In genomic region chr19:12759656-12760055, GRCm38 (mm10) we compare ENCODE assay signal across 9 mouse cellular contexts. TPM values are rescaled to one million over a fixed set of nuclear protein-coding genes. Genes with fewer than 3 reads are reported as not detected.
DNase-seq lines count a peak whose midpoint lies in the region; ATAC-seq and TF ChIP-seq lines count a peak whose summit lies in the region.
"Had no signal": no experiment of that assay in that cellular context is flagged by ENCODE, and none has a peak within 500 bp of the region (broad histone marks: within the 10 kb centered on the region; RNA-seq: fewer than 3 reads in every experiment).

No protein-coding gene starts in this region.

- no peaks in the 10 kb centered on the region for H3K9me3 ChIP-seq in hindbrain, postnatal 0 days (ENCODE audit: low read length)
- no peaks in the 10 kb centered on the region for H3K9me3 ChIP-seq in hindbrain, embryonic 12.5 days (replicated peaks)
- H3K9me3 ChIP-seq: neural tube, embryonic 13.5 days had no signal

- no peaks in the 10 kb centered on the region for H3K27me3 ChIP-seq in hindbrain, postnatal 0 days (ENCODE audit: insufficient read depth, low read length)
- no peaks in the 10 kb centered on the region for H3K27me3 ChIP-seq in hindbrain, embryonic 12.5 days
- H3K27me3 ChIP-seq: neural tube, embryonic 13.5 days had no signal

- WGBS in hindbrain, postnatal 0 days: 32% methylated on average over 2 of the region's 2 CpGs
- WGBS in hindbrain, embryonic 12.5 days: 81% methylated on average over 2 of the region's 2 CpGs

- H3K4me3 ChIP-seq in hindbrain, postnatal 0 days (ENCODE audit: low read length): no peak overlapping the region
- H3K4me3 ChIP-seq in hindbrain, embryonic 12.5 days: no peak overlapping the region
- H3K4me3 ChIP-seq: neural tube, embryonic 13.5 days had no signal

- H3K36me3 ChIP-seq in hindbrain, postnatal 0 days (ENCODE audit: insufficient read depth, low read length): peaks cover 22% of the 10 kb centered on the region
- peaks cover 23% of the 10 kb centered on the region for H3K36me3 ChIP-seq in hindbrain, embryonic 12.5 days

- peak; percentile 70 for DNase-seq in hindbrain, postnatal 0 days (ENCODE audit: low spot score)
- DNase-seq in brain, embryonic 18.5 days (ENCODE audit: low read depth, low spot score): peak; percentile 8
- DNase-seq in gastrocnemius, postnatal 10 days: peak; percentile 55
- peak; percentile 72 to 78 for DNase-seq in layer of hippocampus, postnatal 10 days (ENCODE audit: low spot score in 2 of 2)
- peak; percentile 25 to 50 for DNase-seq in right cerebral cortex, adult 2 months (ENCODE audit: low spot score in 2 of 2)
- no peak for DNase-seq in T-cell, adult 2 months (ENCODE audit: low spot score)
- DNase-seq in thymus, postnatal 10 days (ENCODE audit: low spot score in 2 of 2): no peak

- no peaks in the 10 kb centered on the region for H3K4me1 ChIP-seq in hindbrain, postnatal 0 days (ENCODE audit: insufficient read depth, low read length)
- H3K4me1 ChIP-seq in hindbrain, embryonic 12.5 days: no peaks in the 10 kb centered on the region
- H3K4me1 ChIP-seq: neural tube, embryonic 13.5 days had no signal

- H3K9ac ChIP-seq in hindbrain, postnatal 0 days (replicated peaks; ENCODE audit: low read length): no peak overlapping the region
- no peak overlapping the region for H3K9ac ChIP-seq in hindbrain, embryonic 12.5 days
- H3K9ac ChIP-seq: neural tube, embryonic 13.5 days had no signal

- H3K4me2 ChIP-seq in hindbrain, postnatal 0 days (ENCODE audit: low read depth, low read length): no peak overlapping the region
- no peak overlapping the region for H3K4me2 ChIP-seq in hindbrain, embryonic 12.5 days (replicated peaks)
- H3K4me2 ChIP-seq: neural tube, embryonic 13.5 days had no signal

- peak; percentile 69; the same call in 1 of the 2 replicates for ATAC-seq in hindbrain, postnatal 0 days
- no peak for ATAC-seq in hindbrain, embryonic 12.5 days (ENCODE audit: low FRiP score)

- H3K27ac ChIP-seq in hindbrain, postnatal 0 days: no peak overlapping the region
- H3K27ac ChIP-seq in hindbrain, embryonic 12.5 days: no peak overlapping the region
- H3K27ac ChIP-seq: neural tube, embryonic 13.5 days had no signal

- no peak for TF ChIP-seq CTCF in hindbrain, postnatal 0 days (IDR thresholded peaks at IDR 0.05; ENCODE audit: low read depth)

RNA-seq across cellular contexts. Expression of gene Cntf, which starts 5.8 kb away (rescaled TPM):
- total RNA-seq in hindbrain, postnatal 0 days (2014; rRNA removed): 0.42 and 1.3 TPM in 2 replicates
- polyA plus RNA-seq in hindbrain, postnatal 0 days (2015; fragmentation: Nextera tagmentation; extraction: Ambion mirVana): 0.83 and 1.5 TPM in 2 replicates
- polyA plus RNA-seq in hindbrain, embryonic 12.5 days (2016; fragmentation: Nextera tagmentation; extraction: Ambion mirVana): 1.5 and 1.6 TPM in 2 replicates
- 1 to 10 TPM; 4.4 to 4.6 TPM for total RNA-seq in gastrocnemius, postnatal 10 days (2021)
- 1 to 10 TPM; 3.1 to 3.2 TPM for total RNA-seq in layer of hippocampus, postnatal 10 days (2021)

RNA-seq across cellular contexts. Expression of gene Zfp91, which starts 36.3 kb away (rescaled TPM):
- total RNA-seq in hindbrain, postnatal 0 days (2014; rRNA removed): 42.5 and 49.1 TPM in 2 replicates
- 13.4 and 14.1 TPM in 2 replicates for polyA plus RNA-seq in hindbrain, postnatal 0 days (2015; fragmentation: Nextera tagmentation; extraction: Ambion mirVana)
- polyA plus RNA-seq in hindbrain, embryonic 12.5 days (2016; fragmentation: Nextera tagmentation; extraction: Ambion mirVana): 20.8 and 20.9 TPM in 2 replicates
- 10 to 100 TPM; 68.7 to 69.4 TPM for total RNA-seq in gastrocnemius, postnatal 10 days (2021)
- 10 to 100 TPM; 78.6 to 82.9 TPM for total RNA-seq in layer of hippocampus, postnatal 10 days (2021)

RNA-seq across cellular contexts. Expression of gene Lpxn, which starts 36.3 kb away (rescaled TPM):
- total RNA-seq in hindbrain, postnatal 0 days (2014; rRNA removed): 0.83 and 1.8 TPM in 2 replicates
- polyA plus RNA-seq in hindbrain, postnatal 0 days (2015; fragmentation: Nextera tagmentation; extraction: Ambion mirVana): 1.1 and 1.2 TPM in 2 replicates
- polyA plus RNA-seq in hindbrain, embryonic 12.5 days (2016; fragmentation: Nextera tagmentation; extraction: Ambion mirVana): 0.53 and 0.66 TPM in 2 replicates
- total RNA-seq in gastrocnemius, postnatal 10 days (2021): 1 to 10 TPM in 1 of 2 experiments, under 1 TPM in 1; 0.85 to 1.1 TPM
- 1 to 10 TPM in 1 of 2 experiments, under 1 TPM in 1; 0.96 to 1.3 TPM for total RNA-seq in layer of hippocampus, postnatal 10 days (2021)

Comparison
In these comparisons a context has a peak if more than half of its experiments do, and no peak if none do; other contexts are left out.
1. DNase-seq: peak in hindbrain, postnatal 0 days (single experiment), brain, embryonic 18.5 days (single experiment), gastrocnemius, postnatal 10 days (single experiment), layer of hippocampus, postnatal 10 days (2 of 2) and right cerebral cortex, adult 2 months (2 of 2); none in T-cell, adult 2 months (single experiment) and thymus, postnatal 10 days (0 of 2).